Mouse (Mus musculus): Measurements from ENCODE around the gene Map3k5. TPM values are rescaled to one million over a fixed set of nuclear protein-coding genes. Genes with fewer than 3 reads are reported as not detected.

Map3k5 gene
- polyA plus RNA-seq, 1 experiment, result 2.2 TPM

DNA sequence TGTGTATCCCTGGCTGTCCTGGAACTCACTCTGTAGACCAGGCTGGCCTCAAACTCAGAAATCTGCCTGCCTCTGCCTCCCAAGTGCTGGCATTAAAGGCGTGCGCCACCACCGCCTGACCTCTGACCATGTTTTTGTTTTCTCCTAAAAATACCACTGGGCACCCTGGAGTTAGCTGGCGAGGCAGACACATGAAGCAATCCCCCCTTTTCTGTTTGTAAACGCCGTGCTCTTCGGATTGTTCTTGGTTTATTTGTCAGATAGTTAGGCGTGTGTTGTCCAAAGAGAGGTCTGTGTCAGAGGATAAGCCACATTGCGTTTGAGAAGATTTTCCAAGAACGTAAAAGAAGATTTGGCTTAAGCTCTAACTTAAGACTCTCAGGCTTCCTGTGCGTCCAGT, 14.1 kb downstream of the Map3k5 start:
- TF ChIP-seq POLR2A (IDR thresholded peaks at IDR 0.05; ENCODE audit: borderline replicate concordance, extremely low read depth, insufficient read depth, insufficient read length, poor library complexity, severe bottlenecking) (no peak), CTCF (IDR thresholded peaks at IDR 0.05; ENCODE audit: borderline replicate concordance, extremely low read depth, insufficient read depth, insufficient read length) (no peak)
- no peak for DNase-seq (ENCODE audit: low read depth)

DNA sequence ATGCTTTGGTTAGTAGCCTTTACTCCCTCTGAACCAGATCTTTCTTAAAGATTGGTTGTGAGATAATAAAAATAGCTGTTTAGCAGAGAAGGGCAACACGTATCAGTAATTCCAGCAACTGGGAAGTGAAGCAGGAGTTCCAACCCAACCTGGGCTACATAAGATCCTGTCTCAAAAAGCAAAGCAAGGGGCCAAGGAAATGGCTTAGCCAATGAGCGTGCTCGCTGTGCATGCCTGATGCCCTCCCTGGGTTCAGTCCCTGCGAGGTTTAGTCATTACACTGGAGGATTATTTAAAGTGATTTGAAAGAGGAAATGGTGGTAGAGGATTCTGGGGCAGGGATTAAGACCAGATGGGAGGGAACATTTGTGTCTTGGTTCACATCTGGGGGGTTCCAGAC, 14.8 kb downstream of the Map3k5 start:
- no peak for DNase-seq (ENCODE audit: low read depth)
- TF ChIP-seq CTCF (IDR thresholded peaks at IDR 0.05; ENCODE audit: borderline replicate concordance, extremely low read depth, insufficient read depth, insufficient read length), result no peak
- no peak for TF ChIP-seq POLR2A (IDR thresholded peaks at IDR 0.05; ENCODE audit: borderline replicate concordance, extremely low read depth, insufficient read depth, insufficient read length, poor library complexity, severe bottlenecking)

DNA sequence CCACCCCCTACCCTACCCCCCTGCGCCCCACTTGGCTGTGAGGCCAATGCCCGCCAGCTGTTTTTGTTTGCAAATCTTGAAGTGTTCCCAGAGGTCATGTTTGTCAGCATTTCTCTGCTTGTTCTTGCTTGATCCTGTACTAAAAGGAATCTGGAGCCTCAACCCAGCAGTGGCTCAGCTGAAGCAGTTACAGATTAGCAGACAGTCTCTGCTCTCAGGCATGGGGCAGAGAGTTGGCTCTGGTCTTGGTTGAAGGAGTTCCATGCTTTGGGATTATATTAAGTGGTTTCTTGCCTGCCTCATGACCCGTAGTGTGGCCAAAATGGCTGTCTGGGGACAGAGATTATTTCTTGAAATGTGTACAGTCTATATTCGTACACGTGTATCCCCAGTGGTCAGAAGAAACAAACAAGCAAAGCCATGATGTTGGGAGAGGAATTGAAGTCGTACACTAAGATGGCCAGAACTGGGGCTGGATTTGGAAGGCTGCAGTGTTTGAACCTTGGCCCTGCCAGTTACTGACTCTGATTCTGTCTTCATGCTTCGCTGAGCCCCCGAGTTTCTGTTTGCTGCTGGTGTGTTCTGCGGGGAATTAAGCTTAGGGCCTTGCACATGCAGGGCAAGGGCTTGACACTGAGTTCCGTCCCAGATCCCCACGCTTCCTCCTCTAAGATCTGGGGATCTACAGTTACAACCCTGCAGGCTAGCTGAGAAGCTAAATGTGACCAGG, 18.9 kb downstream of the Map3k5 start:
- DNase-seq (ENCODE audit: low read depth), result no peak
- no peak for TF ChIP-seq POLR2A (IDR thresholded peaks at IDR 0.05; ENCODE audit: borderline replicate concordance, extremely low read depth, insufficient read depth, insufficient read length, poor library complexity, severe bottlenecking)
- TF ChIP-seq CTCF (IDR thresholded peaks at IDR 0.05; ENCODE audit: borderline replicate concordance, extremely low read depth, insufficient read depth, insufficient read length), result no peak

DNA sequence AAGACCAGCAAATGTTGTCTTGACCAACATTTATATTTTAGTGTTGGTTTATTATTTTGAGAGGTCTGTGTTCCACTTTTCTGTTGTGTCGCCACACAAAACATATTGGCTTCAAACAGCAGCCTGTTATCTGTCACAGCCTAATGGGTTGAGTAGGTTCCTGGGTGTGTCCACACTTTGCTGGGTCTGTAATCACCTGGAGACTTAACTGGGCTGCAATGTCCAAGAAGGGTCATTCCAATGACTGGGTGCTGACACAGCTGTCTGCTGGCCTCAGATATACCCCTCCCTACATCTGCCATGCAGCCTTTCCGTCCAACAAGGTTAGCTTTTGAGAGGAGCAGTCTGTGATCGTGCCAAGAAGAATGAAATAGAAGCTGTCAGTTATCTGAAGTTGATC, 20.3 kb downstream of the Map3k5 start:
- TF ChIP-seq CTCF (IDR thresholded peaks at IDR 0.05; ENCODE audit: borderline replicate concordance, extremely low read depth, insufficient read depth, insufficient read length) (no peak), POLR2A (IDR thresholded peaks at IDR 0.05; ENCODE audit: borderline replicate concordance, extremely low read depth, insufficient read depth, insufficient read length, poor library complexity, severe bottlenecking) (no peak)
- no peak for DNase-seq (ENCODE audit: low read depth)

DNA sequence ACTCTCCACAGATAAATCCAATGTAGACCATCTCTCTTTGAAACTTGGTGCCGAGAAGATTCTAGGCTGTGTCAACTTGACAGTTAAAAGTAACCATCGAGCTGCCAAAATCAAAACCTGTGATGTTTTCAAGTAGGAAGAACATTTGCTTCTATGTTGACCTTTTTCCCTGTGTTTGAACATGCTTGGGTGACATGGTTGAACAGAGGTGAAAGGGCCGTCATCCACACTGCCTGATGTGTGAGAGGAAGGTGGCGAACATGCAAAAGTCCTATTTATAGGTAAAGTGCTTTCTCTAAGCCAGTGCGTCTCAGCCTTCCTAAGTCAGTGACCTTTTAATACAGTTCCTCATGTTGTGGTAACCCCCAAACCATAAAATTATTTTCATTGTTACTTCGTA, 21.5 kb downstream of the Map3k5 start:
- no peak for TF ChIP-seq POLR2A (IDR thresholded peaks at IDR 0.05; ENCODE audit: borderline replicate concordance, extremely low read depth, insufficient read depth, insufficient read length, poor library complexity, severe bottlenecking)
- no peak for TF ChIP-seq CTCF (IDR thresholded peaks at IDR 0.05; ENCODE audit: borderline replicate concordance, extremely low read depth, insufficient read depth, insufficient read length)
- no peak for DNase-seq (ENCODE audit: low read depth)

DNA sequence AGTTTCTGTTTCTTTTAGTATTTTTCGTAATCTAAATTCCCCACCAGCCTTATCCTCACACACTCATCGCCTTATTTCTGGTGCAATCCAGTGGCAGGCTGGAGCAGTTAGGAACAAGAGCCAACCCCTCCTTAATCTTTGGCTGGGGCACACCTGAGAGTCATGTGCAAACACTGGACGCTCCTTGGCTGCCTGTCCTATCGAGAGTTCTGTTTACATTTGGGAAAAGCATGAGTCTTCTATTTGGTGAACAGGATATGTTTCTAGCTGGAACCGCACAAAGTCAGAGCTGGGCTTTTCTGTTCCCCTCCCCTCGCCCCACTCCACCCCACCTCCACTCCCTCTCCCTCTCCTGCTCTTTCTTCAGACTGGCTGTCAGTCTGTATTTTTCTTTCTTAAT, 22.5 kb downstream of the Map3k5 start:
- no peak for TF ChIP-seq POLR2A (IDR thresholded peaks at IDR 0.05; ENCODE audit: borderline replicate concordance, extremely low read depth, insufficient read depth, insufficient read length, poor library complexity, severe bottlenecking)
- no peak for TF ChIP-seq CTCF (IDR thresholded peaks at IDR 0.05; ENCODE audit: borderline replicate concordance, extremely low read depth, insufficient read depth, insufficient read length)
- no peak for DNase-seq (ENCODE audit: low read depth)

DNA sequence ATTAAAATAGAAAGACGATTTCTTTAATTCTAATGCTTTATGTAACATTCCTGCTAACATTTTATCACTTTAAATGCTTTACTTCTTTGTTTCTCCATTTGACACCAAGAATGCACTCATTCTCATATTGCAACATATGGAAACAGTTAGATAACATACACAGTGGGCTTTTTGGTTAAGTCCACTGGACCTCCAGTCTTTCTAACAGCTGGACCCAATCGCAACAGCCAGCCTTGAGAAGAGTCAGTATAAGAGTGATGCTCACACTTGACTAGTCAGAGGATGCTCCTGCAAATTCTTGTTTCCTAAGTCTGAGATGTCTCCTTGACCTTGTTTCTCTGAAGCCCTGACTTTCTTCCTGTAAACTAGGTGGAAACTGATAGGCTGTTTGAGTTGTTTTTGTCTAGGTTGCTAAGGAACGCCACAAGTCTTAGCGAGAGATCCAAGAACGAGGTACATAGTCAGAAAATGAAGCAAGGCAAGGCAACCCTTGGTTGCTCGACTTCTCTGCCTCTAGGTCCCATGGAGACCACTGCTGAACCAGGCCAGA, 26.6 kb downstream of the Map3k5 start:
- TF ChIP-seq CTCF (IDR thresholded peaks at IDR 0.05; ENCODE audit: borderline replicate concordance, extremely low read depth, insufficient read depth, insufficient read length), result no peak
- TF ChIP-seq POLR2A (IDR thresholded peaks at IDR 0.05; ENCODE audit: borderline replicate concordance, extremely low read depth, insufficient read depth, insufficient read length, poor library complexity, severe bottlenecking), result no peak
- DNase-seq (ENCODE audit: low read depth), result no peak

DNA sequence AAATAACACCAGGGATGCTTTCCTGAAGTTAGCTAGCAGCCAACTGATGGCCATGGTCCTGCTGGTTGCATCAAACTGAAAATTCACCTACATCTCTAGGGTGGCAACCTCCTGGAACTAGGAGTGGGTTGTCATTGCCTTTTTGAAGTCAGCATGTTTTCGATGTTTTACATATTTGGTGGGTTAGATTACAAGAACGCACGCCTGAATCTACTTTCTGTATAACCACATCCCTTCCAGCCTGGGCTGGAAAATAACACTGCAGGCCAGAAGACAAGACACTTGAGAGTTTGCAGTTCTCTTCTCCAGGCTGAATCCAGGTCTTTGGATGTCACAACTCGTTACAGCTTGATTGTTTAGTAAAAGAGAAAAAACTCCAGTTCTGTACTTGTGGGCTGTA, 28.5 kb downstream of the Map3k5 start:
- TF ChIP-seq POLR2A (IDR thresholded peaks at IDR 0.05; ENCODE audit: borderline replicate concordance, extremely low read depth, insufficient read depth, insufficient read length, poor library complexity, severe bottlenecking), result no peak
- TF ChIP-seq CTCF (IDR thresholded peaks at IDR 0.05; ENCODE audit: borderline replicate concordance, extremely low read depth, insufficient read depth, insufficient read length), result no peak
- DNase-seq (ENCODE audit: low read depth), result no peak

DNA sequence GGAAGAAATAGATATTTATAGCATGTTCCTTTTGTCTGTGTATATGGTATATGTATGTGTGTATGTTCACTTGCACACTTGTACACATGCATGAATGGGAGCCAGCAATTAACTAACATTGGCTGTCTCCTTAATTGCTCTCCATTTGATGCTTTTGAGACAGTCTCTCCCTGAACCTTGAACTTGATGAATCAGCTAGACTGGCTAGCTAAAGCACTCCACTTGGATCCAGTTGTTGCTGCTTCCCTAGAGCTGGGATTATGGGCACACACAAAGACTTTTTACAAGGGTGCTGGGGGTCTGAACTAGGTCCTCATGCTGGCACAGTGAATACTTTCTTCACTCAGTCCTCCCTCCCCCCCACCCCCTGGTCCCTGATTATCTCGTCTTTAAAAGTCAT, 28.9 kb downstream of the Map3k5 start:
- no peak for DNase-seq (ENCODE audit: low read depth)
- TF ChIP-seq CTCF (IDR thresholded peaks at IDR 0.05; ENCODE audit: borderline replicate concordance, extremely low read depth, insufficient read depth, insufficient read length) (no peak), POLR2A (IDR thresholded peaks at IDR 0.05; ENCODE audit: borderline replicate concordance, extremely low read depth, insufficient read depth, insufficient read length, poor library complexity, severe bottlenecking) (no peak)

DNA sequence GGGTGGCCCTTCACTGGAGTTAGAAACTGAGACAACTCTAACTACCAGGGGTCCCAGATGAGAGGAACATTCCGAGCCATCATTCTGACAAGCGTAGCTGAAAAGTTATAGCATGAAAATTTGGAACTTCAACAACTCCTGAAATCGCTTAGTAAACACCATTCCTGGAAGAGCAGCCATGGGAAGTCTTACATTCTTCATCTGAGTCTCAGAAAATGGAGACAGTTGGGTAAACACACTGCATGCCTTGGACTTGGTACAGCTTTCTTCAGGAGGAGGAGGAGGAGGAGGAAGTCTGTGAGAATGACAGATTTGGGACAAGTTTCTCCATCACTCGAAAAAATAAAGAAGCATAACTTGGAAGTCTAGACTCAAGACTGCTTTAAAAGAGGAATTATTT, 29.8 kb downstream of the Map3k5 start:
- DNase-seq (ENCODE audit: low read depth), result no peak

DNA sequence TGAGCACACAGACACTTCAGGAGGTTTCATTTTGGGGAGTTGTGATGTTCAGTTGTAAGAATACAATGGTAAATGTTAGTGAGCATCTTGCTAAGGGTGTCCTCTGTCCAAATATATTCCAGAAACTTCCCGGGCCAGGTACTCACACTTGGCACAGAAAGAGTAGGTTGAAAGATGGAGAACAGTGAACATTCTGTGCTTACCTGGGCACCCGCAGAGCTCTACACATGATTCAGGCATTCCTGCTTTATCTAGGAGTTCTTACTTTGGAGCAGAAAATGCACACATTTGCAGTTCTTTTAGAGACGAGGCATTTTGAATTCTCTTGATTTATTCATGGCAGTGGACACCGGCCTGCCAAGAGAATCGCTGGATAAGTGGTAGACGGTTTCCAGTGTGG, 32.3 kb downstream of the Map3k5 start:
- DNase-seq (ENCODE audit: low read depth), result no peak
- TF ChIP-seq CTCF (IDR thresholded peaks at IDR 0.05; ENCODE audit: borderline replicate concordance, extremely low read depth, insufficient read depth, insufficient read length) (no peak), POLR2A (IDR thresholded peaks at IDR 0.05; ENCODE audit: borderline replicate concordance, extremely low read depth, insufficient read depth, insufficient read length, poor library complexity, severe bottlenecking) (no peak)

More for the DNA sequence above, 29.8 kb downstream of the Map3k5 start:
- TF ChIP-seq POLR2A (IDR thresholded peaks at IDR 0.05; ENCODE audit: borderline replicate concordance, extremely low read depth, insufficient read depth, insufficient read length, poor library complexity, severe bottlenecking) (no peak), CTCF (IDR thresholded peaks at IDR 0.05; ENCODE audit: borderline replicate concordance, extremely low read depth, insufficient read depth, insufficient read length) (no peak)

DNA sequence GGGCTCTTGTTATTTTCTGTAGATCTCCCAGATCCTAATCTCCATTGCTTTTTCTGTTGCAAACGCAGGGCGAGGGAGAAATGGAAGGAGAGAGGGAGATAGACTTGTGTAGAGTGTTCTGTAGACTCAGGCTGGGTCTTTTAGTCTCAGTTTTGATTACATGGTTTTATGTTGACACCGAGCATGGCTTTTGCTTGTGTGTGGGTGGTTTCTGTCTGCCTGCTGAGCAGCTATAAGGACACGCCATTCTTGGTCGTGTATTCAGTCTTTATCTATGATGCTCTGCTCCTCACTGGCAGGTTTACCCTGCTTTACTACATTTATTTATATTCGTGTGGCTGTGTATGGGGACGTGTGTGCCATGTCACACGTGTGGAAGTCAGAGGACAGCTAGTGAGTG, 34.2 kb downstream of the Map3k5 start:
- DNase-seq (ENCODE audit: low read depth), result no peak
- TF ChIP-seq CTCF (IDR thresholded peaks at IDR 0.05; ENCODE audit: borderline replicate concordance, extremely low read depth, insufficient read depth, insufficient read length) (no peak), POLR2A (IDR thresholded peaks at IDR 0.05; ENCODE audit: borderline replicate concordance, extremely low read depth, insufficient read depth, insufficient read length, poor library complexity, severe bottlenecking) (no peak)
